Mouse (Mus musculus): ENCODE measurements around the gene Spef1. TPM values are rescaled to one million over a fixed set of nuclear protein-coding genes. Genes with fewer than 3 reads are reported as not detected.
"Not testable (repeated sequence)": the region's sequence is repeated elsewhere in the genome, so short reads cannot be mapped to it uniquely, and the experiment has no call there.

Gene Spef1
- polyA plus RNA-seq (2015; fragmentation: Nextera tagmentation; extraction: Ambion mirVana) = 5.0 and 5.8 TPM in 2 replicates

DNA sequence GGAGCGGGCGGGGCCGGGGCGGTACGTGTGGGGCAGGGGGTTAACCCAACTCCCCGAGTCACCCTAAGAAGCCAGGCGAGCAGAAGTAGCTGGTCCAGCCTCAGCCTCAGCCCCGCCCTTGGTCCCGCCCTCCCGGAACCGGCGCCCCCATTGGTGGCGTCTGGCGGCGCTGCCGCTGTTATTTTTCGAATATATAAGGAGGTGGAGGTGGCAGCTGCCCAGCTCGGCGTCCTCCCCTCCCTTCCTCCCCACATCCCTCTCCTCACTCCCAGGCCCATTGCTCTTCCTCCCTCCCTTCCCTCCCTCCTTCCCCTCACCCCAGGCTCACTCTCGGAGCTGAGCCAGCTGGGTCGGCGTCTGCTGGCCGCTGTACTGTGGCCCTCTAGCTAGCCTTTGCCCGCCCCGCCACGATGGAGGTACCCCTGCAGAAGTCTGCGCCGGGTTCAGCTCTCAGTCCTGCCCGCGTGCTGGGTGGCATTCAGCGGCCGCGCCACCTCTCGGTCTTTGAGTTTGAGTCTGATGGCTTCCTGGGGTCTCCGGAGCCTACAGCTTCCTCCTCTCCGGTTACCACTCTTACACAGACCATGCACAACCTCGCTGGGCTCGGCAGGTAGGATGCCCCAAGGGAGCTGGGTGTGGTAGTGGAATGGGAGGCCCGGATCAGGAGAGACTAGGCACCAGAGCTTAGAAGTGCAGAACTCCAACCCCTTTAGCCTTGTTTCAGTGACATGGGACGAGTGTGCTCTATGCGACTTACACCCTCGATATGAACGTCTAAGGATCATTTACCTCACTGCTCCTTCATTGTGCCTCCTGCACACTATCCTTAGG is at the start of gene Spef1, which contains the start of gene Cdc25b:
Gene Spef1 (minus strand): TSS at position 512 of the 831 bp plus-strand sequence.
Gene Cdc25b (plus strand): TSS at position 179 of the 831 bp plus-strand sequence.
- under 1% methylated on average over 43 of the region's 43 CpGs for WGBS
- peak; percentile 95 for ATAC-seq (ENCODE audit: borderline replicate concordance, extremely low read depth, low FRiP score, low TSS enrichment)

DNA sequence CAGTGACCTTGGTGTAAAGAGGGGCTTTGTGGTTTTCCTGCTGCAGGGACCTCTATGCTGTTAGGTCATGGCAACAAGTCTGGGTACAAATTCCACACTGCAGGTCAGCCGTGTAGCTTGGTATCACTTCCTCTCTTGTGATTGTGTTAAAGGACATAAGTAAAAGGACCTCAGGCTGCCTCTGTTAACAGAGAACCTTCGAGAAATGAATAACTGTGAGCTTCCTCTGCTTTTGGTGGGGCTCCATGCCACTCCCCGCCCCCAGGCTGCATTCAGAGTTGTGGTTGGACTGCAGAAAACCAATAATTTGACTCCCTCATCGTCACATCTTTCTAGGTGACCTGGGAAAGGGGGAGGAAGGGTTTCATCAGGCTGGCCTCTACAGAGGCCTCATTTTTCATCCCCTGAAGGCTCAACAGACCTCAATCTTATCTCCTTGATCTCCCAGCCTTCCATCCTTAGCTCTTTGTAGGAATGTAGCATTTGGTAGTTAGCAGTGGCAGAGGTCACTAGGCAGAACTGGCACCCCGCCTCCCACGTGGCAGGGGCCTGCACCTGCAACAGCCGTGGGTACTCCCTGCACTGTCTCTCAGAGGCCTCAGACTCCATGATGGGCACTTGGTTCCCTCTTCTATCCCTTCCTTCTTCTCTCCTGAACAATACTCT is 48.0 kb upstream of the Spef1 start:
- Histone ChIP-seq H3K9ac (peak overlapping the region; percentile 72), H3K4me1 (peaks cover 19% of the 10 kb centered on the region), H3K9me3 (no peaks in the 10 kb centered on the region), H3K27me3 (no peaks in the 10 kb centered on the region), H3K36me3 (peaks cover 12% of the 10 kb centered on the region), H3K27ac (no peak overlapping the region), H3K4me3 (peak overlapping the region; percentile 64), H3K4me2 (peak overlapping the region; percentile 88)
- 62% methylated on average over 7 of the region's 7 CpGs for WGBS
- ATAC-seq (ENCODE audit: borderline replicate concordance, extremely low read depth, low FRiP score, low TSS enrichment) = no peak

More for the DNA sequence above, at the start of gene Spef1, which contains the start of gene Cdc25b:
- peak within 1 kb of the TSS; percentile 62 for H3K4me3 ChIP-seq
- peaks cover 8% of the 10 kb centered on the region; the same call in 1 of the 2 replicates for H3K36me3 ChIP-seq
- H3K4me2 ChIP-seq = peak within 1 kb of the TSS; percentile 77
- H3K27me3 ChIP-seq = no peaks in the 10 kb centered on the region
- H3K9me3 ChIP-seq = no peaks in the 10 kb centered on the region
- peak within 1 kb of the TSS; percentile 66 for H3K27ac ChIP-seq
- H3K9ac ChIP-seq = peak within 1 kb of the TSS; percentile 62
- H3K4me1 ChIP-seq = peaks cover 40% of the 10 kb centered on the region

DNA sequence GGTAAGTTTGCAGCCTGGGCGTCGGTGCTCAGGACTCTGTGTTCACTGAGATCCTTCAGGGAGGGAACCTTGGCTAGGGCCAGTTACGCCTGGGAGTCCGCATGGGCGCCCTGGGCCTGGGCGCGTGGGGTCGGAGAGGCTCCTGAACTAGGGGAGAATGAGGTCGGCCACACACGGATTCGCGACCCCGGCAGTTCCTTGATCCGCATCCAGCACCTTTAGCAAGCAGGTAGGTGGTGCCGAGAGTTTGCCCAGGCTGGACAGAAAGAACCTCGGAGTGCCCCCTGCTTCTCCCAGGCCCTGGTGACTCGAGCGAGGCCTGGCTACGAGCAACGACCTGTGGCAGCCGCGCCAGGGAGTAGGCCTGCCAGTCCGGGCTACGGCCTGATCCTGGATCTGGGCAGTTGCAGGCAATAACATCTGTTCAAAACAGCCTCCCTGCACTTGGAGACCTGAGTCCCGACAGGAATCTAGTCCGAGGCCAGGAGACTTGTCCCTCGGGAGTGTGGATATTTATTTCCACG is 47.1 kb upstream of the Spef1 start:
- H3K9me3 ChIP-seq = no peaks in the 10 kb centered on the region
- WGBS = 9% methylated on average over 28 of the region's 28 CpGs
- peak overlapping the region; percentile 54; the same call in 1 of the 2 replicates for H3K27ac ChIP-seq
- ATAC-seq (ENCODE audit: borderline replicate concordance, extremely low read depth, low FRiP score, low TSS enrichment) = 0 out of 2 replicates have a peak, but pooled peaks have one; percentile 20
- peak overlapping the region; percentile 64 for H3K4me3 ChIP-seq
- H3K4me1 ChIP-seq = peaks cover 19% of the 10 kb centered on the region
- H3K9ac ChIP-seq = peak overlapping the region; percentile 72
- peak overlapping the region; percentile 88 for H3K4me2 ChIP-seq
- no peaks in the 10 kb centered on the region for H3K27me3 ChIP-seq
- peaks cover 7% of the 10 kb centered on the region; the same call in 1 of the 2 replicates for H3K36me3 ChIP-seq

DNA sequence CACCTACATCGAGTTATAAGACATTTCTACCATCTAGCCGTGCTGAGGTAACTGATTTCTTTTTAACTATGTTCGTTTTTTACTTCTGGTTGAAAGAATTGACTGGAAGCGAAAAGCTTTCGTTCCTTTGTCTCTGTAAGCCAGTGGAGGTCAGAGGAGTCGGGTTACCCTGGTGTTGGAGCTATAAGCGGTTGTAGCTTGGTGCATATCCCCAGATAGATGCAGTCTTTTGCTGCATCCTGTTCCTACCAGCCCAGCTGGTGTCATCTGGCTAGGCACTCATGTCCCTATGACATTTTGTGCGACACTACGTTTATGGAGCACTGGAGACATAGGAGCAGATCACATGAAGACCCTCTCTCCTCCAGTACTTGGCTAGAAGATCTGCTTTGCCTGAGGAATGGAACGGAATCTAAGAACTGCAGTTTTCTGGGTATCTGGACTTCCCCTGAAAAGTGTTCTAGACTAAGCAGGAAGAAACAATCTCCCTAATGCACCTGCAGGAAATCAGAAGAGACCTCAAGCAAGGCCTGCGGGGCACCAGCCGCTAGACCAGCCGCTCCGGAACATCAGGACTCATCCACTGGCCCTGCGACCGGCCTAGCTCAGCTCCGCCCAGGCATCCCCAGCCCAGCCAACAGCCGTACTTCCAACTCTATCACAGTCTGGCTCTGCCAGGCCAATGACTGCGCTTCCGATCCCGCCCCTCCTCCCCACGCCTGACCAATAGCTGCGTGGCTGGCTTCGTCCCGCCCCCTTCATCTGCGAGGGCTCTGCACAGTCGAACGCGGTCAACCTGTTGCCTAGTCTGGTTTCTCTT is 46.4 kb upstream of the Spef1 start, which contains the start of gene Mavs:
Gene Mavs (plus strand): TSS at position 757 of the 820 bp plus-strand sequence.
- H3K4me2 ChIP-seq = peak within 1 kb of the TSS; percentile 88
- H3K27me3 ChIP-seq = no peaks in the 10 kb centered on the region
- peak within 1 kb of the TSS; percentile 72 for H3K9ac ChIP-seq
- peaks cover 7% of the 10 kb centered on the region; the same call in 1 of the 2 replicates for H3K36me3 ChIP-seq
- H3K9me3 ChIP-seq = no peaks in the 10 kb centered on the region
- H3K4me3 ChIP-seq = peak within 1 kb of the TSS; percentile 64
- 11% methylated on average over 29 of the region's 29 CpGs for WGBS
- peak; percentile 100 for ATAC-seq (ENCODE audit: borderline replicate concordance, extremely low read depth, low FRiP score, low TSS enrichment)
- peak within 1 kb of the TSS; percentile 54; the same call in 1 of the 2 replicates for H3K27ac ChIP-seq
- H3K4me1 ChIP-seq = peaks cover 19% of the 10 kb centered on the region

DNA sequence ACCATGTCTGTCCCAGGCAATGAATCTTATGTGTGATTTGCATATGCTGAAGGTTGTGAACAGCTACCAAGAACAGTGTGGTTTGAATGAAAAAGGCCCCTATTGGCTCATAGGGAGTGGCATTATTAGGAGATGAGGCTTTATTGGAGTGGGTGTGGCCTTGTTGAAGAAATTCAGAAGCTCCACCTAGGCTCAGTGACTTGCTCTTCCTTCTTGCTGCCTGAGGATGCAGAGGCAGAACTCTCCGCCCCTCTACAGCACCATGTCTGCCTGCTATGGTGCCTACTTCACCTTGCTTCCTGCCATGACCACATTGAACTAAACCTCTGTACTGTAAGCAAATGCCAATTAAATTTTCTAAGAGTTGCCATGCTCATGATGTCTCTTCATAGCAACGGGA is 45.5 kb upstream of the Spef1 start:
- Histone ChIP-seq H3K4me1 (peaks cover 19% of the 10 kb centered on the region), H3K27ac (no peak overlapping the region), H3K9me3 (no peaks in the 10 kb centered on the region), H3K4me3 (no peak overlapping the region), H3K4me2 (no peak overlapping the region), H3K36me3 (peaks cover 5% of the 10 kb centered on the region; the same call in 1 of the 2 replicates), H3K27me3 (no peaks in the 10 kb centered on the region), H3K9ac (no peak overlapping the region)
- 81% methylated on average over 2 of the region's 2 CpGs for WGBS
- ATAC-seq (ENCODE audit: borderline replicate concordance, extremely low read depth, low FRiP score, low TSS enrichment) = no peak

DNA sequence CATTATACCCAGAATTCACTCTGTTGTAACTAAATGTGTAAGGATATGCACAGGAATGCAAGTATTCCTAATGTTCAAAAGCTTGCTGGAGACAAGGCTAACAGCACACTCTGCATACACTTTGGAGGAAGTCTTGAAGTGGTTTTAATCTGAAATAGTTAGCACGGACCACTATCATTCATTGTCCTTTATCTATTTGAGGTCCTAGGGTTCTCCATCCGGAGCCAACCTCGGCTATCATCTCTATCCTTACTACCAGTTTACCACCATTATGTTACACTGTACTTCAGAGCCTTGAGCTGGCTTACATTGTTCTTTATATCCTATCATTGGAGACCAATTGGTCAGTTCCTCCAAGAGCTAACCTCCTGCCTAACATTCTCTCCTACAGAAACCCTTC is 40.2 kb upstream of the Spef1 start:
- Histone ChIP-seq H3K36me3 (no peaks in the 10 kb centered on the region), H3K9ac (no peak overlapping the region), H3K4me3 (no peak overlapping the region), H3K27me3 (no peaks in the 10 kb centered on the region), H3K27ac (no peak overlapping the region), H3K4me1 (no peaks in the 10 kb centered on the region), H3K9me3 (no peaks in the 10 kb centered on the region), H3K4me2 (no peak overlapping the region)
- WGBS = 76% methylated on average over 3 of the region's 3 CpGs
- no peak for ATAC-seq (ENCODE audit: borderline replicate concordance, extremely low read depth, low FRiP score, low TSS enrichment)

DNA sequence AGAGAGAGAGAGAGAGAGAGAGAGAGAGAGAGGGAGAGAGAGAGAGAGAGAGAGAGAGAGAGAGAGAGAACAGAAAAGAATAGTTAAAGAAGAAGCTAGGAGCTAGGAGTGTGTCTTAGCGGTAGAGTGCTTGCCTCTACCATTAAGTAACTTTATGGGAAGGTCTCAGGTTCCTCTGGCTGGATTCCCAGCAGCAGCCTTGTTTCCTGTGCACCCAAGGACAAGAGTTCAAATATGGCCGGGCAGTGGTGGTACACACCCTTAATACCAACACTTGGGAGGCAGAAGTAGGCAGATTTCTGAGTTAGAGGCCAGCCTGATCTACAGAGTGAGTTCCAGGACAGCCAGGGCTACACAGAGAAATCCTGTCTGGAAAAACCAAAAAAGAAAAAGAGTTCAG is 39.6 kb upstream of the Spef1 start:
- not testable (repeated sequence) for H3K9me3 ChIP-seq; H3K36me3 ChIP-seq; H3K4me3 ChIP-seq; H3K27me3 ChIP-seq; H3K9ac ChIP-seq; ATAC-seq (ENCODE audit: borderline replicate concordance, extremely low read depth, low FRiP score, low TSS enrichment); H3K4me2 ChIP-seq; H3K4me1 ChIP-seq; H3K27ac ChIP-seq
- WGBS = 46% methylated on average over 2 of the region's 2 CpGs

DNA sequence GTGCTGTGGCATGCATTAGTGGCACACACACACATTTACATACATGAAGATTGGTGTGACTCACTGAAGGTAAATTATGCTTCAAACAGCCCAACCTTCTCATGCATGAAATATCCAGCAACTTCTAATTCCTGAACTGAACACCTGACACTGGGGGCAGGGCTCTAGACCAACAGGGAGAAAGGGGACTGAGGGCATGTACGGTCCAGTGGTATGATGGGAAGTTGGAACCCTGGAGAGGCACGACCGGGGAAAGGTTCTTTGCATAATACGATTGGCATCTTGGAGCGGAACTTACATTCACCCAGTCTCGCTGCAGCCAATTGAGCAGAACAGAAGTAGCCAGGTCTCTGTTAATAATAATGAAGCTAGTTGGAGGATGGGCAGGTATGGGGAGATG is 38.1 kb upstream of the Spef1 start:
- no peak overlapping the region for H3K4me3 ChIP-seq
- 86% methylated on average over 6 of the region's 6 CpGs for WGBS
- H3K36me3 ChIP-seq = no peaks in the 10 kb centered on the region
- no peak overlapping the region for H3K27ac ChIP-seq
- ATAC-seq (ENCODE audit: borderline replicate concordance, extremely low read depth, low FRiP score, low TSS enrichment) = no peak
- no peaks in the 10 kb centered on the region for H3K27me3 ChIP-seq
- no peaks in the 10 kb centered on the region for H3K9me3 ChIP-seq
- H3K4me1 ChIP-seq = no peaks in the 10 kb centered on the region
- H3K9ac ChIP-seq = no peak overlapping the region
- no peak overlapping the region for H3K4me2 ChIP-seq

DNA sequence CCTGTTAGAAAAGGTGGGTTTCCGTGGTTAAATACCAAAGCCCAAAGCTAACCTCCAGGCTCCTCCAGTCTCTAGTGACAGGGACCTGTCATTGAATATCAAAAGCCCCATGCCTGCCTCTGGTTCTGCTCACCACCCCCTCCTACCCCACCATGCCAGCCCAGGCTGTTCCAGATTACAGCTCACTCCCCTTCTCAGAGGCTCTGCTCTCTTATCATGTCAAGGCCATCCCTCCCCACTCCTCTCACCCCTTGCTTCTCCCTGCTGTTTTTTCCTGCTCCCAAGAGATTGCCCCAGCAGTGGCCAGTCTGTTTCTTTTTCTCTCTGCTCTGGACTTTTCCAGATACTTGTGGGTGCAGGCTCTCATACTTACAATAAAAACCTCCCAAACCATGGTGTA is 36.5 kb upstream of the Spef1 start:
- no peak overlapping the region for H3K4me3 ChIP-seq
- no peak overlapping the region for H3K9ac ChIP-seq
- H3K9me3 ChIP-seq = no peaks in the 10 kb centered on the region
- ATAC-seq (ENCODE audit: borderline replicate concordance, extremely low read depth, low FRiP score, low TSS enrichment) = no peak
- H3K36me3 ChIP-seq = no peaks in the 10 kb centered on the region
- WGBS = 29% methylated on average over 1 of the region's 1 CpGs
- no peaks in the 10 kb centered on the region for H3K4me1 ChIP-seq
- H3K4me2 ChIP-seq = no peak overlapping the region
- no peak overlapping the region for H3K27ac ChIP-seq
- no peaks in the 10 kb centered on the region for H3K27me3 ChIP-seq

DNA sequence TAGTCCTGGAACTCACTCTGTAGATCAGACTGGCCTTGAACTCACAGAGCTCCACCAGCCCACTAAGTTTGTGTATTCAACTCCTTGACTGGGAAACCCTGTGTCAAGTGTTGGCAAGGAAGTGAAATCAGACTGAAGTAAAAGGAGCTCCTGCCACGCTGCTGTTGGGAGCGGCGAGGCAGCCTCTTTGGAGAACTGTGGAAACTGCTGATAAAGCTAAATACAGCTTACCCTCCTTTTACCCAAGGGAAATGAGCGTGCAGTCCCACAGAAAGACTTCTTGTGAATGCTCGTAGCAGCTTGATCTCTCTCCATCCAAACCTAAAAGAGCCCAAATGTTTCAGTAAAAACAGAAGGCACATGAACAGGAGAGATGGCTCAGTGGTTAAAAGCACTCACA is 35.5 kb upstream of the Spef1 start:
- WGBS = 33% methylated on average over 5 of the region's 5 CpGs
- no peak overlapping the region for H3K4me2 ChIP-seq
- ATAC-seq (ENCODE audit: borderline replicate concordance, extremely low read depth, low FRiP score, low TSS enrichment) = no peak

DNA sequence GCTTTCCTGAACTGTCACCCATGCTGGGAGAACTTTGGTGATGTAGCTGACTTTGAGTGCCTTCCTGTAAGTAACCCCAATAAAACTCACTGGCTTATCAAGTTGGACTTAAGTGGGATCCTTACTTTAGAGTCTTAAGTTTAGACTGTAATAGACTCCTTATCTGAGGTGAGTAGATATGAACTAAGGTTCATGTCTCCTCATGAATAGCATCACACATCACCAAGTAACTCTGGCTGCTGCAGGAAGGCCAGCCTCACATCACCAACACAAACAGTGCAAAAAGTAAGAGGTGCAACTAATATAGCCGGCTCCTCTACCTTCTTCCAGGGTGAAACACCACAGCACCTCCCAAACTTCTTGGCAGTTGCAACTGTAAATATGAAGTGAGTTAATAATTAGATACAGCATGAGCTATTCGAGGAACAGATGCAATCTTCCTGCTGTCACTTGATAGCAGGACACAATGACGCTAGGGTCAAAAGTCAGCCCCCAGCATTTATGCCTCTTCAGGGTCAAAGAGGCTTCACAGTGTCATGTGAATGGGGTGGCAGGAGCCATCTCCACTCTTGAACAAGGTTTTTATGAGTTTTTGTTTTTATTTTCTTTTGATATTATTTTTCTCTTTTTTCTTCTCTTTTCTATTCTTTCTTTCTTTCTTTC is 34.9 kb upstream of the Spef1 start:
- no peak overlapping the region for H3K27ac ChIP-seq
- no peaks in the 10 kb centered on the region for H3K4me1 ChIP-seq
- no peaks in the 10 kb centered on the region for H3K36me3 ChIP-seq
- no peaks in the 10 kb centered on the region for H3K9me3 ChIP-seq
- H3K9ac ChIP-seq = no peak overlapping the region
- no peaks in the 10 kb centered on the region for H3K27me3 ChIP-seq
- WGBS = 57% methylated on average over 3 of the region's 3 CpGs
- no peak for ATAC-seq (ENCODE audit: borderline replicate concordance, extremely low read depth, low FRiP score, low TSS enrichment)
- H3K4me2 ChIP-seq = no peak overlapping the region
- H3K4me3 ChIP-seq = no peak overlapping the region

More for the DNA sequence above, 35.5 kb upstream of the Spef1 start:
- H3K9ac ChIP-seq = no peak overlapping the region
- H3K27ac ChIP-seq = no peak overlapping the region
- no peaks in the 10 kb centered on the region for H3K4me1 ChIP-seq
- H3K9me3 ChIP-seq = no peaks in the 10 kb centered on the region
- no peaks in the 10 kb centered on the region for H3K27me3 ChIP-seq
- no peak overlapping the region for H3K4me3 ChIP-seq
- no peaks in the 10 kb centered on the region for H3K36me3 ChIP-seq

Measured in lung, embryonic 15.5 days (tissue).